Mouse (Mus musculus): Measurements from ENCODE around the gene Ift46. TPM values are rescaled to one million over a fixed set of nuclear protein-coding genes. Genes with fewer than 3 reads are reported as not detected.

Ift46 gene
- polyA plus RNA-seq, 1 experiment from 2014 or later, result 144 TPM

DNA sequence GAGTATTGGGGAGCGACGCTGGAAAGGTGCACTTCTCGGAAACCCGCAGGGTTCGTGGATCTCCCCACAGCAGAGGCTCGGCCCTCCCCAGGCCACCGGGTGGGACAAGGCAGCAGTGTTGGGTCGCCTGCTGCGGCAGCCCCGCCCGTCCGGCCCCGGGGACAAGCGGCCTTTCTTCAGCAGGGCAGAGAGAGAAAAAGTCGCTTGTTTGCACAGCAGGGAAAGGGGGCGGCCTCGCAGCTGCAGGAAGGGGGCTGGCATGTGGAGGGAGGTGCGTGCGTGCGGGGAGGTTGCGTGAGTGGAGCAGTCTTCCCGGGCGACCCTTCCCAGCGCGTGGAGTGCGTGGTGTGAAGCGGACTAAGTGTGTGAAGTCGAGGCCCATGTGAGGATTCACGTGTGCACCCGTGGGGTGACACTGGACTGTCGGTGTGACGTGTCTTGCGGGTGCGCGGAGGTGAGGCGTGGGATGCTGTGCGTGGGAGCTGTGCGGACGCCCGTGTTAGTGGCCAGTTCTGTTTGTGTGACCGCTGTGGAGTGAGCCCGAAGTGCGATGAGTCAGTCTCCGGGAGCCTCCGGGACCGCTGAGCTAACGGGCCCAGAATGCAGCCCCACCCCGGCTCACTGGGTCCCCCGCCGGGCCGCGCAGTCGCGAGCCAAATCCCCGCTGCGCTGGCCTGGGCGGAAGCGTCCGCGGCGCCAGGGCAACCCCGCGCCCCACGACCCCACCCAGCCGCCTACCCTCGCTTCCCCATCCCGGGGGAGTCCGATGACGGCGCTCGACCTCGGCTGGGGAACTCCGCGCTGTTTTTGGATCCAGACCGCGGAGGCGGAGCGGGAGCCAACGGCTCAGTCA is 33.8 kb upstream of the Ift46 start:
- Histone ChIP-seq H3K4me3 (ENCODE audit: low read depth, low read length) (peak overlapping the region; percentile 65), H3K27ac (ENCODE audit: low read depth, low read length) (peak overlapping the region; percentile 27; the same call in 1 of the 2 replicates), H3K9ac (ENCODE audit: low read length) (peak overlapping the region; percentile 66), H3K9me3 (ENCODE audit: control insufficient read depth, low read length) (no peaks in the 10 kb centered on the region), H3K4me2 (ENCODE audit: low read depth) (peak overlapping the region; percentile 98), H3K36me3 (ENCODE audit: control insufficient read depth, insufficient read depth, low read length) (no peaks in the 10 kb centered on the region), H3K27me3 (ENCODE audit: control insufficient read depth, insufficient read depth, low read length) (0 out of 2 replicates have a peak, but pooled peaks cover 2% of the 10 kb centered on the region), H3K4me1 (ENCODE audit: control insufficient read depth, insufficient read depth, low read length) (peaks cover 14% of the 10 kb centered on the region)
- DNase-seq (ENCODE audit: low spot score) (peak; percentile 56), ATAC-seq (ENCODE audit: insufficient read depth, low FRiP score, low TSS enrichment) (peak; percentile 57)
- WGBS, result under 1% methylated on average over 74 of the region's 79 CpGs

- ATAC-seq (ENCODE audit: insufficient read depth, low FRiP score, low TSS enrichment), result peak; percentile 79
- H3K4me2 ChIP-seq (ENCODE audit: low read depth), result peak within 1 kb of the TSS; percentile 98
Observed at GRCm38 (mm10) chr9:44734524-44735494, 32.9 kb upstream of the Ift46 start, which contains the start of gene Phldb1. Gene Phldb1 (minus strand): TSS chr9:44735198.

DNA sequence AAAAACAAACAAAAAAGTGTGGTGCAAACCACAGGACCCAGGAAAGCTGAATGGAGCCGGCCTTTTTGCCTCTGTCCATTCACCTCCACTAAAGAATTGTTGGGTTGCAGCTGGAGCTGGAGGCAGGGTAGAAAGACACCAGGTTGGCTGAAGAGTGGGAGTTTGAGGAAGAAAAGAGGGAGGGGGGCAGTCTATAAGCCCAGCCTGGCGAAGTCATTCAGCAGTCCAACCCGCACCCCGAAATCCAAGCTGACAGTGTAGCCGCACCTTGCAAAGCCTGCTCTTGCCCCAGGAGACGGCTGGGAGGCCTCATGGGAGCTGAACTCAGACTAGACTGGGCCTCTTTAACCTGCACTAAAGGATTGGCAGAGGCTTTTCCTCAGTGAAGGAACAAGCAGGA is 31.8 kb upstream of the Ift46 start:
- Histone ChIP-seq H3K36me3 (ENCODE audit: control insufficient read depth, insufficient read depth, low read length) (no peaks in the 10 kb centered on the region), H3K4me1 (ENCODE audit: control insufficient read depth, insufficient read depth, low read length) (peaks cover 14% of the 10 kb centered on the region), H3K9me3 (ENCODE audit: control insufficient read depth, low read length) (no peaks in the 10 kb centered on the region), H3K4me2 (ENCODE audit: low read depth) (no peak overlapping the region), H3K27ac (ENCODE audit: low read depth, low read length) (no peak overlapping the region), H3K9ac (ENCODE audit: low read length) (no peak overlapping the region), H3K27me3 (ENCODE audit: control insufficient read depth, insufficient read depth, low read length) (0 out of 2 replicates have a peak, but pooled peaks cover 2% of the 10 kb centered on the region), H3K4me3 (ENCODE audit: low read depth, low read length) (no peak overlapping the region)
- ATAC-seq (ENCODE audit: insufficient read depth, low FRiP score, low TSS enrichment), result no peak
- no peak for DNase-seq (ENCODE audit: low spot score)
- 73% methylated on average over 6 of the region's 6 CpGs for WGBS

More at GRCm38 (mm10) chr9:44734524-44735494, 32.9 kb upstream of the Ift46 start, which contains the start of gene Phldb1:
- 0 out of 2 replicates have a peak, but pooled peaks cover 2% of the 10 kb centered on the region for H3K27me3 ChIP-seq (ENCODE audit: control insufficient read depth, insufficient read depth, low read length)
- WGBS, result under 1% methylated on average over 47 of the region's 47 CpGs
- no peaks in the 10 kb centered on the region for H3K36me3 ChIP-seq (ENCODE audit: control insufficient read depth, insufficient read depth, low read length)
- no peaks in the 10 kb centered on the region for H3K9me3 ChIP-seq (ENCODE audit: control insufficient read depth, low read length)
- peak within 1 kb of the TSS; percentile 65 for H3K4me3 ChIP-seq (ENCODE audit: low read depth, low read length)
- peak; percentile 78 for DNase-seq (ENCODE audit: low spot score)
- peak within 1 kb of the TSS; percentile 66 for H3K9ac ChIP-seq (ENCODE audit: low read length)
- H3K27ac ChIP-seq (ENCODE audit: low read depth, low read length), result peak within 1 kb of the TSS; percentile 39; the same call in 1 of the 2 replicates
- peaks cover 14% of the 10 kb centered on the region for H3K4me1 ChIP-seq (ENCODE audit: control insufficient read depth, insufficient read depth, low read length)

- H3K9me3 ChIP-seq (ENCODE audit: control insufficient read depth, low read length), result no peaks in the 10 kb centered on the region
- ATAC-seq (ENCODE audit: insufficient read depth, low FRiP score, low TSS enrichment) (no peak), DNase-seq (ENCODE audit: low spot score) (no peak)
- no peak overlapping the region for H3K9ac ChIP-seq (ENCODE audit: low read length)
- H3K27ac ChIP-seq (ENCODE audit: low read depth, low read length), result no peak overlapping the region
- H3K4me2 ChIP-seq (ENCODE audit: low read depth), result no peak overlapping the region
- H3K4me1 ChIP-seq (ENCODE audit: control insufficient read depth, insufficient read depth, low read length), result peaks cover 14% of the 10 kb centered on the region
- no peak overlapping the region for H3K4me3 ChIP-seq (ENCODE audit: low read depth, low read length)
- no peaks in the 10 kb centered on the region for H3K36me3 ChIP-seq (ENCODE audit: control insufficient read depth, insufficient read depth, low read length)
- 64% methylated on average over 2 of the region's 2 CpGs for WGBS
- 0 out of 2 replicates have a peak, but pooled peaks cover 2% of the 10 kb centered on the region for H3K27me3 ChIP-seq (ENCODE audit: control insufficient read depth, insufficient read depth, low read length)
Observed at GRCm38 (mm10) chr9:44736301-44736700, 31.4 kb upstream of the Ift46 start.

GRCm38 (mm10) chr9:44737240-44737949 is 30.3 kb upstream of the Ift46 start:
- H3K4me1 ChIP-seq (ENCODE audit: control insufficient read depth, insufficient read depth, low read length), result peaks cover 14% of the 10 kb centered on the region
- ATAC-seq (ENCODE audit: insufficient read depth, low FRiP score, low TSS enrichment) (no peak), DNase-seq (ENCODE audit: low spot score) (no peak)
- no peaks in the 10 kb centered on the region for H3K36me3 ChIP-seq (ENCODE audit: control insufficient read depth, insufficient read depth, low read length)
- no peaks in the 10 kb centered on the region for H3K9me3 ChIP-seq (ENCODE audit: control insufficient read depth, low read length)
- 0 out of 2 replicates have a peak, but pooled peaks cover 2% of the 10 kb centered on the region for H3K27me3 ChIP-seq (ENCODE audit: control insufficient read depth, insufficient read depth, low read length)
- 34% methylated on average over 8 of the region's 8 CpGs for WGBS
- no peak overlapping the region for H3K27ac ChIP-seq (ENCODE audit: low read depth, low read length)
- no peak overlapping the region for H3K9ac ChIP-seq (ENCODE audit: low read length)
- H3K4me3 ChIP-seq (ENCODE audit: low read depth, low read length), result no peak overlapping the region
- no peak overlapping the region for H3K4me2 ChIP-seq (ENCODE audit: low read depth)

- no peak overlapping the region for H3K4me3 ChIP-seq (ENCODE audit: low read depth, low read length)
- H3K9ac ChIP-seq (ENCODE audit: low read length), result no peak overlapping the region
- no peak overlapping the region for H3K4me2 ChIP-seq (ENCODE audit: low read depth)
- DNase-seq (ENCODE audit: low spot score) (no peak), ATAC-seq (ENCODE audit: insufficient read depth, low FRiP score, low TSS enrichment) (no peak)
- WGBS, result 77% methylated on average over 1 of the region's 1 CpGs
- no peak overlapping the region for H3K27ac ChIP-seq (ENCODE audit: low read depth, low read length)
- H3K36me3 ChIP-seq (ENCODE audit: control insufficient read depth, insufficient read depth, low read length), result peaks cover 5% of the 10 kb centered on the region
- no peaks in the 10 kb centered on the region for H3K9me3 ChIP-seq (ENCODE audit: control insufficient read depth, low read length)
- no peaks in the 10 kb centered on the region for H3K27me3 ChIP-seq (ENCODE audit: control insufficient read depth, insufficient read depth, low read length)
- no peaks in the 10 kb centered on the region for H3K4me1 ChIP-seq (ENCODE audit: control insufficient read depth, insufficient read depth, low read length)
Observed at GRCm38 (mm10) chr9:44740663-44741192, 27.0 kb upstream of the Ift46 start.

- Histone ChIP-seq H3K36me3 (ENCODE audit: control insufficient read depth, insufficient read depth, low read length) (peaks cover 8% of the 10 kb centered on the region), H3K27ac (ENCODE audit: low read depth, low read length) (no peak overlapping the region), H3K4me1 (ENCODE audit: control insufficient read depth, insufficient read depth, low read length) (no peaks in the 10 kb centered on the region), H3K4me3 (ENCODE audit: low read depth, low read length) (no peak overlapping the region), H3K9ac (ENCODE audit: low read length) (no peak overlapping the region), H3K4me2 (ENCODE audit: low read depth) (no peak overlapping the region), H3K27me3 (ENCODE audit: control insufficient read depth, insufficient read depth, low read length) (no peaks in the 10 kb centered on the region), H3K9me3 (ENCODE audit: control insufficient read depth, low read length) (no peaks in the 10 kb centered on the region)
- ATAC-seq (ENCODE audit: insufficient read depth, low FRiP score, low TSS enrichment) (no peak), DNase-seq (ENCODE audit: low spot score) (no peak)
- WGBS, result 94% methylated on average over 7 of the region's 7 CpGs
Observed at GRCm38 (mm10) chr9:44745371-44745770, 22.3 kb upstream of the Ift46 start.

DNA sequence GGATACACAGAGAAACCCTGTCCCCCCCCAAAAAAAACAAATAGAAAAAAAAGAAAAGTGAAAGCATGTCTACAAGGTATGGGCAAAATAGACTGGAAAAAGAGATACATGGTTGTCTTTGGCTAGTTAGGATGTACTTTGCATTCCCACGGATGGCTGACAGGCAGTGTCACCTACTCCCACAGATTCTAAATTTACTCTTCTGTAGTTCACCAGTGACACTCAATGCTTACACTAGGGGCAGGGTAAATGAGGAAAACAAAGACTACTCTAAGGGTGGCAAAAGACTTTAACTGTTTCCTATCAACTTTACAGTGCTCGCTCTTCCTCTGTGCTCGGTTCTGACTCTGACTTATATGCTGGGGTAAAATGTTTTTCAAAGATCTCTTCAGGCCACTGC is 21.0 kb upstream of the Ift46 start:
- no peaks in the 10 kb centered on the region for H3K27me3 ChIP-seq (ENCODE audit: control insufficient read depth, insufficient read depth, low read length)
- H3K4me1 ChIP-seq (ENCODE audit: control insufficient read depth, insufficient read depth, low read length), result no peaks in the 10 kb centered on the region
- no peaks in the 10 kb centered on the region for H3K9me3 ChIP-seq (ENCODE audit: control insufficient read depth, low read length)
- DNase-seq (ENCODE audit: low spot score) (no peak), ATAC-seq (ENCODE audit: insufficient read depth, low FRiP score, low TSS enrichment) (no peak)
- H3K9ac ChIP-seq (ENCODE audit: low read length), result no peak overlapping the region
- H3K4me2 ChIP-seq (ENCODE audit: low read depth), result no peak overlapping the region
- peaks cover 12% of the 10 kb centered on the region for H3K36me3 ChIP-seq (ENCODE audit: control insufficient read depth, insufficient read depth, low read length)
- 95% methylated on average over 3 of the region's 3 CpGs for WGBS
- no peak overlapping the region for H3K27ac ChIP-seq (ENCODE audit: low read depth, low read length)
- no peak overlapping the region for H3K4me3 ChIP-seq (ENCODE audit: low read depth, low read length)
